Mouse (Mus musculus) liver, adult 2 months (tissue): Measurements from ENCODE around the gene Pofut2. TPM values are rescaled to one million over a fixed set of nuclear protein-coding genes. Genes with fewer than 3 reads are reported as not detected.

Experiments
- DNase-seq: peaks from one replicate; pipeline ENCODE4 v3.0.0-alpha.2; 2011; ENCODE audit warnings: low read depth, low spot score; ENCODE audit errors: extremely low read depth
- H3K27ac ChIP-seq: fragments of 200-500 bp; replicated peaks from 2 replicates; pipeline ENCODE4 v1.5.1; 2012; ENCODE audit warnings: low read depth, mild to moderate bottlenecking, control low read depth, inconsistent platforms, low read length; ENCODE audit not compliant: insufficient read depth
- H3K27me3 ChIP-seq: fragments of 200-500 bp; 2 replicates; pipeline ENCODE4 v1.6.1; 2012; ENCODE audit warnings: mild to moderate bottlenecking, moderate library complexity, low read length, inconsistent platforms; ENCODE audit not compliant: control insufficient read depth, insufficient read depth
- H3K36me3 ChIP-seq: fragments of 200-500 bp; 2 replicates; pipeline ENCODE4 v1.6.1; 2012; ENCODE audit warnings: low read length, inconsistent platforms; ENCODE audit not compliant: control insufficient read depth, insufficient read depth
- H3K4me1 ChIP-seq: fragments of 200-500 bp; 2 replicates; pipeline ENCODE4 v1.6.1; 2011; ENCODE audit warnings: low read length; ENCODE audit not compliant: control insufficient read depth, insufficient read depth
- H3K4me3 ChIP-seq: fragments of 200-500 bp; 2 replicates; pipeline ENCODE4 v1.5.1; 2011; ENCODE audit warnings: low read depth, mild to moderate bottlenecking, control low read depth, low read length, moderate library complexity; ENCODE audit not compliant: insufficient read depth
- H3K79me2 ChIP-seq: fragments of 200-500 bp; 2 replicates; pipeline ENCODE4 v1.6.1; 2012; ENCODE audit warnings: inconsistent platforms, mild to moderate bottlenecking, low read length, moderate library complexity; ENCODE audit not compliant: control insufficient read depth, insufficient read depth
- H3K9ac ChIP-seq: fragments of 200-500 bp; 2 replicates; pipeline ENCODE4 v1.6.1; 2012; ENCODE audit warnings: low read depth, mild to moderate bottlenecking, control low read depth, inconsistent platforms, low read length
- CTCF ChIP-seq: fragments of 200-500 bp; IDR thresholded peaks from 2 replicates; pipeline ENCODE4 v1.5.1; 2011; ENCODE audit warnings: low read depth, low read length, control low read depth
- POLR2A ChIP-seq: fragments of 200-500 bp; IDR thresholded peaks from 2 replicates; pipeline ENCODE4 v1.6.1; 2011; ENCODE audit warnings: low read length, control low read depth; ENCODE audit not compliant: insufficient read depth; ENCODE audit errors: extremely low read depth
- WGBS: fragments of 180-500 bp; shearing (Covaris S2); methylation state at CpG from one replicate; pipeline ENCODE4 v1.1.7; 2018; 5-methylcytosine and 5-hydroxymethylcytosine counted together
- polyA plus RNA-seq: library from polyadenylated mRNA; depleted of rRNA; stranded (reverse); fragments of >200 nt; gene quantifications from 2 replicates; pipeline ENCODE4 v1.2.3, GENCODE M21; 2012
- total RNA-seq: library from RNA; depleted of rRNA; stranded (reverse); fragments of >200 nt; gene quantifications from 2 replicates; pipeline ENCODE4 v1.2.3, GENCODE M21; 2014

Gene Pofut2
- total and polyA plus RNA-seq, 2 experiments: 6.9 to 23.0 TPM

GRCm38 (mm10) chr10:77252790-77253189 lies 6.2 kb upstream of the Pofut2 start:
- Histone ChIP-seq H3K27ac (no peak overlapping the region), H3K79me2 (no peaks in the 10 kb centered on the region), H3K9ac (no peak overlapping the region), H3K4me3 (no peak overlapping the region), H3K27me3 (no peaks in the 10 kb centered on the region), H3K4me1 (peaks cover 12% of the 10 kb centered on the region), H3K36me3 (no peaks in the 10 kb centered on the region)
- no peak for TF ChIP-seq POLR2A
- peak; percentile 78 for TF ChIP-seq CTCF
- peak; percentile 56 for DNase-seq
- 0% methylated on average over 4 of the region's 4 CpGs for WGBS

- Histone ChIP-seq H3K4me1 (peaks cover 15% of the 10 kb centered on the region), H3K27ac (no peak overlapping the region), H3K9ac (no peak overlapping the region), H3K79me2 (peaks cover 1% of the 10 kb centered on the region; the same call in 1 of the 2 replicates), H3K36me3 (no peaks in the 10 kb centered on the region), H3K27me3 (no peaks in the 10 kb centered on the region), H3K4me3 (no peak overlapping the region)
- no peak for DNase-seq
- TF ChIP-seq POLR2A (no peak), CTCF (no peak)
- WGBS: 93% methylated on average over 3 of the region's 3 CpGs
These were observed 3.8 kb upstream of the Pofut2 start for GRCm38 (mm10) chr10:77255231-77255630.

- 86% methylated on average over 3 of the region's 3 CpGs for WGBS
- no peak for TF ChIP-seq CTCF
- TF ChIP-seq POLR2A: no peak
- H3K27me3 ChIP-seq: no peaks in the 10 kb centered on the region
These were observed 3.3 kb upstream of the Pofut2 start for GRCm38 (mm10) chr10:77255676-77256075.

GRCm38 (mm10) chr10:77258041-77258590 lies 902 bp upstream of the Pofut2 start:
- H3K9ac ChIP-seq: no peak overlapping the region
- no peak for TF ChIP-seq CTCF
- TF ChIP-seq POLR2A: no peak
- 71% methylated on average over 4 of the region's 4 CpGs for WGBS

More at GRCm38 (mm10) chr10:77255676-77256075, 3.3 kb upstream of the Pofut2 start:
- no peak overlapping the region for H3K27ac ChIP-seq
- H3K36me3 ChIP-seq: no peaks in the 10 kb centered on the region
- no peak for DNase-seq
- peaks cover 14% of the 10 kb centered on the region for H3K4me1 ChIP-seq
- H3K4me3 ChIP-seq: no peak overlapping the region
- peaks cover 3% of the 10 kb centered on the region; the same call in 1 of the 2 replicates for H3K79me2 ChIP-seq
- H3K9ac ChIP-seq: no peak overlapping the region

GRCm38 (mm10) chr10:77260166-77260875 lies 1.3 kb downstream of the Pofut2 start:
- H3K79me2 ChIP-seq: peaks cover 3% of the 10 kb centered on the region; the same call in 1 of the 2 replicates
- H3K36me3 ChIP-seq: peaks cover 7% of the 10 kb centered on the region; the same call in 1 of the 2 replicates
- 90% methylated on average over 17 of the region's 17 CpGs for WGBS
- peaks cover 4% of the 10 kb centered on the region for H3K4me1 ChIP-seq
- no peaks in the 10 kb centered on the region for H3K27me3 ChIP-seq
- no peak for DNase-seq
- H3K27ac ChIP-seq: no peak overlapping the region
- TF ChIP-seq POLR2A (no peak), CTCF (no peak)
- no peak overlapping the region for H3K4me3 ChIP-seq
- H3K9ac ChIP-seq: no peak overlapping the region

More at GRCm38 (mm10) chr10:77258041-77258590, 902 bp upstream of the Pofut2 start:
- Histone ChIP-seq H3K4me3 (no peak overlapping the region), H3K36me3 (no peaks in the 10 kb centered on the region), H3K27me3 (no peaks in the 10 kb centered on the region), H3K79me2 (peaks cover 3% of the 10 kb centered on the region; the same call in 1 of the 2 replicates), H3K4me1 (peaks cover 4% of the 10 kb centered on the region), H3K27ac (no peak overlapping the region)
- DNase-seq: no peak

- H3K4me1 ChIP-seq: no peaks in the 10 kb centered on the region
- DNase-seq: peak; percentile 41
- peaks cover 17% of the 10 kb centered on the region; the same call in 1 of the 2 replicates for H3K36me3 ChIP-seq
- no peaks in the 10 kb centered on the region for H3K27me3 ChIP-seq
- H3K9ac ChIP-seq: no peak overlapping the region
- 75% methylated on average over 8 of the region's 8 CpGs for WGBS
- TF ChIP-seq POLR2A (no peak), CTCF (no peak)
- no peak overlapping the region for H3K27ac ChIP-seq
- H3K79me2 ChIP-seq: no peaks in the 10 kb centered on the region
- no peak overlapping the region for H3K4me3 ChIP-seq
These were observed 7.3 kb downstream of the Pofut2 start for GRCm38 (mm10) chr10:77266281-77266680.
